Mouse (Mus musculus): Measurements from ENCODE around the gene Tnfrsf13c.

- TF ChIP-seq CTCF (IDR thresholded peaks at IDR 0.05; ENCODE audit: low read depth) (peak; percentile 19; the same call in 1 of the 2 replicates), EP300 (IDR thresholded peaks at IDR 0.05; ENCODE audit: low read depth) (no peak)
Observed at GRCm38 (mm10) chr15:82217039-82217438, 7.1 kb downstream of the Tnfrsf13c start.
